In genomic region chr1:184726576-184727300, GRCm38 (mm10) we compare ENCODE assay signal across 10 mouse cellular contexts. TPM values are rescaled to one million over a fixed set of nuclear protein-coding genes. Genes with fewer than 3 reads are reported as not detected.
A peak's percentile ranks its signal among the peaks of the same experiment; 100 is the strongest.
DNase-seq lines count a peak whose midpoint lies in the region; ATAC-seq lines count a peak whose summit lies in the region.
"Had no signal": no experiment of that assay in that cellular context is flagged by ENCODE, and none has a peak within 500 bp of the region (broad histone marks: within the 10 kb centered on the region; RNA-seq: fewer than 3 reads in every experiment).

No protein-coding gene starts in this region.

- no peaks in the 10 kb centered on the region for H3K36me3 ChIP-seq in heart, embryonic 12.5 days
- no peaks in the 10 kb centered on the region for H3K36me3 ChIP-seq in hindbrain, embryonic 10.5 days
- peaks cover 6% of the 10 kb centered on the region; the same call in 1 of the 2 replicates for H3K36me3 ChIP-seq in liver, embryonic 13.5 days

- H3K9me3 ChIP-seq in heart, embryonic 12.5 days (replicated peaks), result no peaks in the 10 kb centered on the region
- no peaks in the 10 kb centered on the region for H3K9me3 ChIP-seq in hindbrain, embryonic 10.5 days
- no peaks in the 10 kb centered on the region for H3K9me3 ChIP-seq in liver, embryonic 13.5 days (replicated peaks)

- H3K4me3 ChIP-seq in heart, embryonic 12.5 days, result peak overlapping the region; percentile 45
- H3K4me3 ChIP-seq in hindbrain, embryonic 10.5 days, result no peak overlapping the region
- peak overlapping the region; percentile 32; the same call in 1 of the 2 replicates for H3K4me3 ChIP-seq in liver, embryonic 13.5 days (replicated peaks)

- no peak for DNase-seq in heart, postnatal 25 days (ENCODE audit: low spot score)
- DNase-seq in R1 (ENCODE audit: low read depth, low spot score), result peak; percentile 45
- DNase-seq in hindbrain, embryonic 10.5 days (ENCODE audit: low spot score), result peak; percentile 52
- no peak for DNase-seq in liver, embryonic 13.5 days
- DNase-seq in natural killer cell, adult 2 months (ENCODE audit: low spot score in 2 of 2), result no peak
- no peak for DNase-seq in adrenal gland, postnatal 14 days

- H3K4me1 ChIP-seq in heart, embryonic 12.5 days (replicated peaks), result peaks cover 17% of the 10 kb centered on the region
- H3K4me1 ChIP-seq in hindbrain, embryonic 10.5 days (replicated peaks), result peaks cover 15% of the 10 kb centered on the region
- H3K4me1 ChIP-seq in liver, embryonic 13.5 days (replicated peaks), result peaks cover 14% of the 10 kb centered on the region

- ATAC-seq in heart, embryonic 12.5 days (ENCODE audit: insufficient number of reproducible peaks, low FRiP score), result no peak
- no peak for ATAC-seq in liver, embryonic 13.5 days (ENCODE audit: low read depth)
- no peak for ATAC-seq in frontal cortex, adult (ENCODE audit: low TSS enrichment)
- ATAC-seq: CD4-positive, CD25-positive, alpha-beta regulatory T cell, adult 4 months had no signal

- 21% methylated on average over 16 of the region's 16 CpGs for WGBS in heart, embryonic 12.5 days
- 4% methylated on average over 16 of the region's 16 CpGs for WGBS in hindbrain, embryonic 10.5 days
- 58% methylated on average over 16 of the region's 16 CpGs for WGBS in liver, embryonic 13.5 days (ENCODE audit: insufficient replicate concordance)

- no peak overlapping the region for H3K27ac ChIP-seq in heart, embryonic 12.5 days (ENCODE audit: poor library complexity, severe bottlenecking)
- no peak overlapping the region for H3K27ac ChIP-seq in hindbrain, embryonic 10.5 days
- peak overlapping the region; percentile 16; the same call in 1 of the 2 replicates for H3K27ac ChIP-seq in liver, embryonic 13.5 days
- H3K27ac ChIP-seq: macrophage had no signal

- H3K27me3 ChIP-seq in heart, embryonic 12.5 days (replicated peaks), result peaks cover 93% of the 10 kb centered on the region
- H3K27me3 ChIP-seq in hindbrain, embryonic 10.5 days (ENCODE audit: insufficient read depth, poor library complexity, severe bottlenecking), result peaks cover 100% of the 10 kb centered on the region
- peaks cover 100% of the 10 kb centered on the region for H3K27me3 ChIP-seq in liver, embryonic 13.5 days

- intact Hi-C loops in heart, postnatal 25 days (cut with DNase I), result no loop called here

- no peak overlapping the region for H3K9ac ChIP-seq in heart, embryonic 12.5 days
- peak overlapping the region; percentile 56; the same call in 1 of the 2 replicates for H3K9ac ChIP-seq in liver, embryonic 13.5 days

- H3K4me2 ChIP-seq in heart, embryonic 12.5 days, result peak overlapping the region; percentile 76
- peak overlapping the region; percentile 94 for H3K4me2 ChIP-seq in liver, embryonic 13.5 days

RNA-seq across cellular contexts. Expression of gene Hlx, which starts 5.7 kb away (rescaled TPM):
- polyA plus RNA-seq in heart, embryonic 12.5 days (2016; fragmentation: Nextera tagmentation; extraction: Ambion mirVana), result 8.7 and 8.8 TPM in 2 replicates
- 10 to 100 TPM; 12.2 to 15.0 TPM for total RNA-seq in heart, postnatal 25 days (2021)
- polyA plus RNA-seq in hindbrain, embryonic 10.5 days (2016; fragmentation: Nextera tagmentation; extraction: Ambion mirVana), result 4.7 and 6.9 TPM in 2 replicates
- polyA plus RNA-seq in liver, embryonic 13.5 days (2015; fragmentation: Nextera tagmentation; extraction: Ambion mirVana), result 8.8 and 9.9 TPM in 2 replicates
- 35.5 and 39.5 TPM in 2 replicates for total RNA-seq in adrenal gland, postnatal 14 days (2021)
- polyA plus RNA-seq: CD4-positive, CD25-positive, alpha-beta regulatory T cell, adult 4 months had no signal

Comparison
In these comparisons a context has a peak if more than half of its experiments do, and no peak if none do; other contexts are left out.
1. DNase-seq: peak in R1 (single experiment) and hindbrain, embryonic 10.5 days (single experiment); none in heart, postnatal 25 days (single experiment), liver, embryonic 13.5 days (single experiment), natural killer cell, adult 2 months (0 of 2) and adrenal gland, postnatal 14 days (single experiment).